Mouse (Mus musculus): ENCODE measurements around the gene Rita1. TPM values are rescaled to one million over a fixed set of nuclear protein-coding genes. Genes with fewer than 3 reads are reported as not detected.
A peak's percentile ranks its signal among the peaks of the same experiment; 100 is the strongest.

Gene Rita1
- total RNA-seq, 2 experiments from 2014 or later: 4.3 to 5.3 TPM

DNA sequence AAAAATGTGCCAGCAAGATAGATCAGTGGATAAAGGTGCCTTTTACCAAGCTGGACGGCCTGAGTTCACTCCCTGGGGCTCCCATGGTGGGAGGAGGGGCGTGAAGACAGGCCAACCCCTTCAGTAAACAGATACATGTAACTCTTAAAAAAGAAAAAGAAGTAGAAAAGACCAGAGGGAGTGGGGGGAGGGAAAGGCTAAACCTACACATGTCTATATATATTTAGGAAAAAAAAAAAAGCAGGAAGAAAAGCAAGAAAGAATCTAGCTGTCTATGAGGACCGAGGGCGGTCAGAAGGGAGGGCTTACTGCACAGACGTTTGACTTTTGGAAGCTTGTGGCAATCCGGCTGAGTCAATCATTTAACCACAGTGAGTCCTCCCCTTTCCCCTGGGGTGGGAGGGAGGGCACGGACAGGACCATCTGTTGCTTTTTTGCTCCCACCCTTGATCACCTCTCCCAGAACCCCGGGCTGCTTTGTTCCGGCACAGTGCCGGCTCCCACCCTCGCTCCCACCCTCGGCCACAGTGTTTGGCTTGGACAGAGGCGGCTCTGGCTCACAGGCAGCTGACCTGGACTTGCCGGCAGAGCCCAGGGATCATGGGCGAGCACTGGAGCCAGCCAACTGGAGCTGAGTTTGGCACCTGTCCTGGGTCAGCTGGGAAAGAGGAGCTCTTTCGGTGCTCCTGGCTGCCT, 51.6 kb downstream of the Rita1 start:
- intact Hi-C loops (cut with DNase I; ENCODE audit: low total_unique reads): no loop called here
- DNase-seq: peak; percentile 91

DNA sequence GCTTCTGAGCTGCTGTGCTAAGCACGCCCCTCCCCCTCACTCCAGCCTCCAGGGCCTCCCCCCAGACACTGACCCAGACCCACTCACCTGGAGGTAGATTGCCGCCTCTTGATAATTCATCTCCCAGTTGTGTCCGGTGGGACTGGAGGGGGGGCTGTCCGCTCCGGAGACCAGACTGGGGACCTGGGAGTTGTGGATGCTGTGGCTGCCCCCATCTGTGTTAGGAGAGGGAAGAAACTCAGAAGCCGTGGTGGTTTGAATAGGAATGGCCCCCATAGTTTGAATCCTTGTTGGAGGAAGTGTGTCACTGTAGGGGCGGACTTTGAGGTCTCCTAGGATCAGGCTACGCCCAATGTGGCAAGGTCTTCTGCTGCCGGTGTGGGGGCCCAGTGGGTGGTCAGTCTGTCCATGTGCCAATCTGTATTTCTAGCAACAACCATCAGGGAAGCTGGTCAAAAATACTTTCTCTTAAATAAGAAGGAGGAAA, 52.2 kb downstream of the Rita1 start:
- intact Hi-C loops (cut with DNase I; ENCODE audit: low total_unique reads): no loop called here
- DNase-seq: no peak

DNA sequence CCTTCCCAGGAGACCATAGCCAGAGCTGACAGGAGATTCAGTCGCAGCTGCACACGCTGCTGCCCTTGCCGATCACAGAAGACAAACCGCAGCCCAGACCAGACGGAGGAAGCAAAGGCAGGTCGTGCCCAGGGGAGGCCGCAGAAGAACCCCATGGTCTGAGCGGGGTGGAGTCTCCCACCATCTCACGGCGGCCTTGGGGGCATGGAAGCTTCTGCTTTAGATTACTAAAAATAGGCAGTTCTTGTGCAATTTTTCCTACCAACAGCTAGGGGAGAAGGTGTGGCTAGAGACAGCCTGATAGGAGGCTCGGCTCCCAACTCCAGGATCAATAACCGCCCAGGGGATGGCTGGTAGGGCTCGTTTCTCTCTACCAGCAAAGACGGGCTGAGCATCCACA, 53.6 kb downstream of the Rita1 start:
- intact Hi-C loops (cut with DNase I; ENCODE audit: low total_unique reads): loop anchor here (2.0 to 5.0 kb wide), 3 partner anchors 20 to 44 kb away; no protein-coding TSS in a partner anchor
- peak; percentile 41 for DNase-seq

DNA sequence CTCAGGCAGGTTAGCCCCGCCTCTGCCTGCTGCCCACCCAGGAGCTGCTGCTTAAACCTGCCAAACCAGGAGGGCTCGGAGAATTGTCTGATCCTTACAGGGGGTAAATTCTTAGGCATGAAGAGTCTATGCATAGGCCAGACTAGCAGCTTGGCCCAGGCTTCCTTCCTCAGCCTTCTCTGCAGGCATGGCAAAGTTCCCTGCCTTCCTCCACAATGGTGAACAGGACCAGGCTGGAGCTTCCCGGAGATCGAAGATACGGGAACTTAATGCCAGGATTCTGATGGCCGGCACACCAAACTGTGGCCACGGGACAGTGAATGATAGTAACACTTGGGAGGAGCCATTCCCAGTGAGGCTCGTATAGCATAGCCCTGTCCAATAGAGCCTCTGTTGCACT, 54.3 kb downstream of the Rita1 start:
- DNase-seq: no peak
- intact Hi-C loops (cut with DNase I; ENCODE audit: low total_unique reads): loop anchor here (2.0 to 5.0 kb wide), 3 partner anchors 19 to 44 kb away; no protein-coding TSS in a partner anchor

DNA sequence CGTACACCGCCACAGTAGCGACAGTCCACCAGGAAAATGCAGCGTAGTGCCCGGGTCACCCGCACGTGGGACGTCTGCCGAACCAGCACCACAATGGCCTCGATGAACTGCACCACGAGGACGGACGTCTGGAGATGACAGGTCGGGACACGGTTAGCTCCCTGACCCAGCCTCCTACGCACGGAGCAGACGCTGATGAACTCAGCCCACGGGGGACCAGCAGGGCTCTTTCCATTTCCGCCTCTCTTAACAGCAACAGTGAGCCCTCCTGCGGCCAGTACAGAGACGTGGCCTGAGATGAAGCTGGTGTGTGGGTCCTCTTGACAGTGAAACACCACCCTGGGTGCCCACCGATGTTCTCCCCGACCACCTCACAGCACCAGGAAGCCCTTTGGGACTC, 56.5 kb downstream of the Rita1 start:
- DNase-seq: no peak
- intact Hi-C loops (cut with DNase I; ENCODE audit: low total_unique reads): loop anchor here (5.0 kb wide), 2 partner anchors 34 to 46 kb away; no protein-coding TSS in a partner anchor

DNA sequence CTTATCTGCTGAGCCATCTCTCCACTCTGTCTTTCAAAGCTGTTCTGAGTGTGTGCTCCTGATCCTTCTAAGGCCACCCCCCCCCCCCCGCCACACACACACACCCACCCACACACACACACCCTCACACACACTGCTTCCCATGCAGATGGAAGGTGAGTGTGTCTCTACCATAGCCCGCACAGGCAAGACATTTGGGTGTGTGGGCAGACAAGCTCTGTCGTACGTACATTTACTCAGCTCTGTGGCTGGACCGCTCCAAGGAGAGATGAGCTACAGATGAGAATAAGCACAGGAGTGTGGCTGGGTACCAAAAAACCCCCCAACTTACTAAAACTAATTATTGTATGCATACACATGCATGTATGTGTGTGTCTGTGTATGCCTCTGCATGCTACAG, 61.7 kb downstream of the Rita1 start:
- no peak for DNase-seq
- intact Hi-C loops (cut with DNase I; ENCODE audit: low total_unique reads): no loop called here

DNA sequence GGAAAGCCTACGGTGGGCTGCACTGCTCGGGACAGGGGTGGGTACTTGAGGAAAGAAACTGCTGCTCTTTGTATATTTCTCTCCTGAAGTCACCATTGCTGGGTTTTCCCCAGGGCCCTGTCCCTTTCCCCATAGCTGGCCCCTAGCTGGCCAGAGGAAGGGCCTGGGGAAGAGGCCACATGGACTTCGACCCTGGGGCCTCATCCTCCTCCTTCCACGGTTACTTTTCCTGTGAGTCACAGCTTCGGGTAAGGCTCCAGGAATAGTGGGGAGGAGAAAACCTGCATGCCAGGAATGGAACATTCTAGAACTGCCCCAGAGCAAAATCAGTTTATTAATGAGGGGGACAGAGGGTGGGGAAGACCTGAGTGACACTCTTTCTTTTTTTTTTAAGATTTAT, 62.3 kb downstream of the Rita1 start:
- DNase-seq: no peak
- intact Hi-C loops (cut with DNase I; ENCODE audit: low total_unique reads): no loop called here

DNA sequence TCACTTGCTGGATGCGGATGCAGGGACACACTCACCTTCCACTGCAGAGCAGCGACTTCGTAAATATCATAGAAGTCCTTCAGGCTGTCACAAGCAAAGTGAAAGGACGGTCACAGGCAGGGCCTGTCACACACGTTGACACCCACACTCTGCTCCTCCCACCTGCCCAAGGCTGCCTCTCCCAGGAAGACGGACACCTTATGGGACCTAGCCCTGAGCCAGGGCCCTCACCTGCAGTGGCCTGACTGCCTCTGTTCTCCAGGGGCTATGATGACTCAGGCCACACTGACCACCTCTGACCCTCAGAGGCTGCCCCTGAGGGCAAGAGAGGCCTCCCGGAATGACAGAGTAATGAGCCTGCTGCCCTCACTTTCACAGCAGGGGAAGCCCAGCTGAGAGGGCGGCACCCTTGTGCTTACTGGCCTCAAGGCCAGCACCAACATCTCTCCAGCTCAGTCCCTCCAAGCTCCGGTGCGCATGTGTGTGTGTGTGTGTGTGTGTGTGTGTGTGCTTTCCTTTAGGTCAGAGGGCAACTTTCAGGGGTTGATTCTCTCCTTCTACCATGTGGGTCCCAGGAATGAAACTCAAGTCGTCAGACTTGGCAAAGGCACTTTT, 64.0 kb downstream of the Rita1 start:
- intact Hi-C loops (cut with DNase I; ENCODE audit: low total_unique reads): no loop called here
- DNase-seq: no peak

Other genes with a start within 250 kb of the Rita1 start
- not detected for gene Lhx5, start 180.9 kb downstream of the Rita1 start, total RNA-seq (2021)
- gene Sdsl, start 139.8 kb downstream of the Rita1 start, total RNA-seq (2021): under 1 TPM; 0.40 to 0.55 TPM
- not detected for gene Sds, start 136.1 kb downstream of the Rita1 start, total RNA-seq (2021)
- gene Plbd2, start 109.0 kb downstream of the Rita1 start, total RNA-seq (2021): 10 to 100 TPM; 31.7 to 34.3 TPM
- gene Slc8b1, start 101.4 kb downstream of the Rita1 start, total RNA-seq (2021): 10 to 100 TPM; 12.5 to 13.0 TPM
- 10 to 100 TPM; 47.6 to 50.9 TPM for gene Tpcn1, start 23.9 kb downstream of the Rita1 start, total RNA-seq (2021)
- gene Iqcd, start 23.6 kb downstream of the Rita1 start, total RNA-seq (2021): under 1 TPM in 1 of 2 experiments, not detected in 1; 0.13 TPM
- gene Ddx54, start 150 bp upstream of the Rita1 start, total RNA-seq (2021): 10 to 100 TPM; 20.1 to 22.3 TPM
- not detected for gene Cfap73, start 21.6 kb upstream of the Rita1 start, total RNA-seq (2021)
- not detected for gene Rasal1, start 36.2 kb upstream of the Rita1 start, total RNA-seq (2021)
- gene Dtx1, start 99.3 kb upstream of the Rita1 start, total RNA-seq (2021): under 1 TPM; 0.66 to 0.76 TPM
- gene Oas2, start 137.3 kb upstream of the Rita1 start, total RNA-seq (2021): under 1 TPM in 1 of 2 experiments, not detected in 1; 0.13 TPM
- gene Oas3, start 165.1 kb upstream of the Rita1 start, total RNA-seq (2021): not detected
- gene Oas1e, start 182.9 kb upstream of the Rita1 start, total RNA-seq (2021): not detected
- gene Oas1c, start 199.9 kb upstream of the Rita1 start, total RNA-seq (2021): under 1 TPM; 0.35 to 0.38 TPM
- not detected for gene Oas1f, start 234.8 kb upstream of the Rita1 start, total RNA-seq (2021)
- gene Oas1h, start 248.8 kb upstream of the Rita1 start, total RNA-seq (2021): not detected